Mouse (Mus musculus): ENCODE results near the gene Palld. TPM values are rescaled to one million over a fixed set of nuclear protein-coding genes. Genes with fewer than 3 reads are reported as not detected.

Gene Palld
- polyA plus RNA-seq, 1 experiment, result 47.5 TPM

- no peak for DNase-seq
- TF ChIP-seq POLR2A (IDR thresholded peaks at IDR 0.05; ENCODE audit: low read depth, low read length), result no peak
- H3K27ac ChIP-seq (ENCODE audit: insufficient read depth, low read depth, low read length), result no peak overlapping the region
- H3K27me3 ChIP-seq (replicated peaks; ENCODE audit: control insufficient read depth, insufficient read depth, low read length), result no peaks in the 10 kb centered on the region
- no peaks in the 10 kb centered on the region for H3K36me3 ChIP-seq (ENCODE audit: control insufficient read depth, insufficient read depth, low read length)
- H3K4me3 ChIP-seq (ENCODE audit: insufficient read depth, low read depth, low read length), result no peak overlapping the region
- WGBS, result 98% methylated on average over 2 of the region's 2 CpGs
- no peaks in the 10 kb centered on the region for H3K4me1 ChIP-seq (ENCODE audit: control insufficient read depth, insufficient read depth, low read length)
Measured at GRCm38 (mm10) chr8:61919145-61919788, 16.8 kb upstream of the Palld start.

- 85% methylated on average over 4 of the region's 4 CpGs for WGBS
- H3K36me3 ChIP-seq (ENCODE audit: control insufficient read depth, insufficient read depth, low read length), result no peaks in the 10 kb centered on the region
Measured at GRCm38 (mm10) chr8:61917287-61917686, 14.8 kb upstream of the Palld start.

GRCm38 (mm10) chr8:61913957-61914356, 11.5 kb upstream of the Palld start:
- no peaks in the 10 kb centered on the region for H3K4me1 ChIP-seq (ENCODE audit: control insufficient read depth, insufficient read depth, low read length)
- DNase-seq, result no peak
- no peak overlapping the region for H3K27ac ChIP-seq (ENCODE audit: insufficient read depth, low read depth, low read length)
- no peaks in the 10 kb centered on the region for H3K27me3 ChIP-seq (replicated peaks; ENCODE audit: control insufficient read depth, insufficient read depth, low read length)
- H3K36me3 ChIP-seq (ENCODE audit: control insufficient read depth, insufficient read depth, low read length), result no peaks in the 10 kb centered on the region
- H3K4me3 ChIP-seq (ENCODE audit: insufficient read depth, low read depth, low read length), result no peak overlapping the region
- WGBS, result 58% methylated on average over 9 of the region's 9 CpGs
- TF ChIP-seq POLR2A (IDR thresholded peaks at IDR 0.05; ENCODE audit: low read depth, low read length), result no peak
- no peak for TF ChIP-seq CTCF (conservative IDR thresholded peaks at IDR 0.05; ENCODE audit: insufficient read depth, insufficient read length, low read depth, low read length)

More at GRCm38 (mm10) chr8:61917287-61917686, 14.8 kb upstream of the Palld start:
- Histone ChIP-seq H3K4me1 (ENCODE audit: control insufficient read depth, insufficient read depth, low read length) (no peaks in the 10 kb centered on the region), H3K4me3 (ENCODE audit: insufficient read depth, low read depth, low read length) (no peak overlapping the region), H3K27me3 (replicated peaks; ENCODE audit: control insufficient read depth, insufficient read depth, low read length) (no peaks in the 10 kb centered on the region), H3K27ac (ENCODE audit: insufficient read depth, low read depth, low read length) (no peak overlapping the region)
- TF ChIP-seq POLR2A (IDR thresholded peaks at IDR 0.05; ENCODE audit: low read depth, low read length), result no peak
- no peak for TF ChIP-seq CTCF (conservative IDR thresholded peaks at IDR 0.05; ENCODE audit: insufficient read depth, insufficient read length, low read depth, low read length)
- DNase-seq, result no peak

GRCm38 (mm10) chr8:61912817-61913216, 10.3 kb upstream of the Palld start:
- Histone ChIP-seq H3K27ac (ENCODE audit: insufficient read depth, low read depth, low read length) (no peak overlapping the region), H3K36me3 (ENCODE audit: control insufficient read depth, insufficient read depth, low read length) (no peaks in the 10 kb centered on the region), H3K27me3 (replicated peaks; ENCODE audit: control insufficient read depth, insufficient read depth, low read length) (no peaks in the 10 kb centered on the region), H3K4me3 (ENCODE audit: insufficient read depth, low read depth, low read length) (no peak overlapping the region), H3K4me1 (ENCODE audit: control insufficient read depth, insufficient read depth, low read length) (no peaks in the 10 kb centered on the region)
- no peak for DNase-seq
- TF ChIP-seq POLR2A (IDR thresholded peaks at IDR 0.05; ENCODE audit: low read depth, low read length) (no peak), CTCF (conservative IDR thresholded peaks at IDR 0.05; ENCODE audit: insufficient read depth, insufficient read length, low read depth, low read length) (no peak)
- 95% methylated on average over 5 of the region's 5 CpGs for WGBS

GRCm38 (mm10) chr8:61909313-61909712, 6.8 kb upstream of the Palld start:
- Histone ChIP-seq H3K4me3 (ENCODE audit: insufficient read depth, low read depth, low read length) (no peak overlapping the region), H3K27ac (ENCODE audit: insufficient read depth, low read depth, low read length) (no peak overlapping the region), H3K27me3 (replicated peaks; ENCODE audit: control insufficient read depth, insufficient read depth, low read length) (no peaks in the 10 kb centered on the region), H3K36me3 (ENCODE audit: control insufficient read depth, insufficient read depth, low read length) (no peaks in the 10 kb centered on the region), H3K4me1 (ENCODE audit: control insufficient read depth, insufficient read depth, low read length) (no peaks in the 10 kb centered on the region)
- TF ChIP-seq POLR2A (IDR thresholded peaks at IDR 0.05; ENCODE audit: low read depth, low read length) (no peak), CTCF (conservative IDR thresholded peaks at IDR 0.05; ENCODE audit: insufficient read depth, insufficient read length, low read depth, low read length) (no peak)
- WGBS, result 63% methylated on average over 3 of the region's 3 CpGs
- DNase-seq, result no peak

- H3K4me3 ChIP-seq (ENCODE audit: insufficient read depth, low read depth, low read length), result no peak overlapping the region
- WGBS, result 45% methylated on average over 13 of the region's 13 CpGs
- H3K27ac ChIP-seq (ENCODE audit: insufficient read depth, low read depth, low read length), result no peak overlapping the region; the same call in 1 of the 2 replicates
- no peak for TF ChIP-seq POLR2A (IDR thresholded peaks at IDR 0.05; ENCODE audit: low read depth, low read length)
- no peak for TF ChIP-seq CTCF (conservative IDR thresholded peaks at IDR 0.05; ENCODE audit: insufficient read depth, insufficient read length, low read depth, low read length)
- DNase-seq, result peak; percentile 27
- H3K36me3 ChIP-seq (ENCODE audit: control insufficient read depth, insufficient read depth, low read length), result no peaks in the 10 kb centered on the region
- H3K27me3 ChIP-seq (replicated peaks; ENCODE audit: control insufficient read depth, insufficient read depth, low read length), result no peaks in the 10 kb centered on the region
- H3K4me1 ChIP-seq (ENCODE audit: control insufficient read depth, insufficient read depth, low read length), result no peaks in the 10 kb centered on the region
Measured at GRCm38 (mm10) chr8:61908303-61909215, 6.1 kb upstream of the Palld start.

- H3K27ac ChIP-seq (ENCODE audit: insufficient read depth, low read depth, low read length), result no peak overlapping the region
- 85% methylated on average over 6 of the region's 6 CpGs for WGBS
Measured at GRCm38 (mm10) chr8:61901028-61901717, 1.3 kb downstream of the Palld start.

More at GRCm38 (mm10) chr8:61901028-61901717, 1.3 kb downstream of the Palld start:
- Histone ChIP-seq H3K4me1 (ENCODE audit: control insufficient read depth, insufficient read depth, low read length) (no peaks in the 10 kb centered on the region), H3K4me3 (ENCODE audit: insufficient read depth, low read depth, low read length) (no peak overlapping the region), H3K36me3 (ENCODE audit: control insufficient read depth, insufficient read depth, low read length) (no peaks in the 10 kb centered on the region), H3K27me3 (replicated peaks; ENCODE audit: control insufficient read depth, insufficient read depth, low read length) (no peaks in the 10 kb centered on the region)
- no peak for DNase-seq
- TF ChIP-seq POLR2A (IDR thresholded peaks at IDR 0.05; ENCODE audit: low read depth, low read length), result no peak
- TF ChIP-seq CTCF (conservative IDR thresholded peaks at IDR 0.05; ENCODE audit: insufficient read depth, insufficient read length, low read depth, low read length), result no peak

Data from kidney, adult 2 months (tissue).